Mouse (Mus musculus) heart, postnatal 0 days (tissue): ENCODE results near the gene Ift22. TPM values are rescaled to one million over a fixed set of nuclear protein-coding genes. Genes with fewer than 3 reads are reported as not detected.

Source experiments
- ATAC-seq: fragments of 200-750 bp; cut with Nextera tagmentation; 2 replicates; pipeline ENCODE4 v1.8.0; 2017; ENCODE audit warnings: low read depth, moderate number of reproducible peaks, moderate library complexity; ENCODE audit not compliant: insufficient read depth
- DNase-seq: peaks from one replicate; pipeline ENCODE4 v3.0.0-alpha.2; 2016; ENCODE audit warnings: low spot score
- H3K27ac ChIP-seq: fragments of 300-500 bp; sonication (generic); 2 replicates; pipeline ENCODE4 v1.5.1; 2014; ENCODE audit warnings: low read depth, mild to moderate bottlenecking
- H3K27me3 ChIP-seq: fragments of 300-500 bp; sonication (generic); 2 replicates; pipeline ENCODE4 v1.6.1; 2014; ENCODE audit warnings: low read length, mixed read lengths; ENCODE audit not compliant: control insufficient read depth, insufficient read depth
- H3K36me3 ChIP-seq: fragments of 300-500 bp; sonication (generic); replicated peaks from 2 replicates; pipeline ENCODE4 v1.6.1; 2014; ENCODE audit warnings: low read length, mixed read lengths; ENCODE audit not compliant: control insufficient read depth, insufficient read depth
- H3K4me1 ChIP-seq: fragments of 300-500 bp; sonication (generic); 2 replicates; pipeline ENCODE4 v1.6.1; 2014; ENCODE audit warnings: antibody characterized with exemption; ENCODE audit not compliant: control insufficient read depth, insufficient read depth
- H3K4me2 ChIP-seq: fragments of 300-500 bp; sonication (generic); 2 replicates; pipeline ENCODE4 v1.6.1; 2014; ENCODE audit warnings: low read depth, mild to moderate bottlenecking, low read length, moderate library complexity
- H3K4me3 ChIP-seq: fragments of 300-500 bp; sonication (generic); 2 replicates; pipeline ENCODE4 v1.5.1; 2014; ENCODE audit warnings: low read depth, low read length
- H3K9ac ChIP-seq: fragments of 300-500 bp; sonication (generic); replicated peaks from 2 replicates; pipeline ENCODE4 v1.6.1; 2014; ENCODE audit warnings: low read depth, low read length, mixed read lengths
- H3K9me3 ChIP-seq: fragments of 300-500 bp; sonication (generic); replicated peaks from 2 replicates; pipeline ENCODE4 v1.6.1; 2016; ENCODE audit warnings: low read length; ENCODE audit not compliant: control insufficient read depth
- CTCF ChIP-seq: IDR thresholded peaks from 2 replicates; pipeline ENCODE4 v1.5.1; 2016; ENCODE audit warnings: antibody characterized with exemption, control low read depth, low read depth
- EP300 ChIP-seq: IDR thresholded peaks from 2 replicates; pipeline ENCODE4 v1.6.1; 2016; ENCODE audit warnings: antibody characterized with exemption, low read depth
- WGBS: fragments of 180-500 bp; shearing (Covaris S2); extraction: QIAGEN DNeasy Blood & Tissue Kit; methylation state at CpG from one replicate; pipeline ENCODE4 v1.1.7; 2014; 5-methylcytosine and 5-hydroxymethylcytosine counted together
- polyA plus RNA-seq: library from polyadenylated mRNA; unstranded; fragments of >200 nt; fragmentation: Nextera tagmentation; extraction: Ambion mirVana; gene quantifications from 2 replicates; pipeline ENCODE4 v1.2.1, GENCODE M21; 2015
- total RNA-seq: library from RNA; depleted of rRNA; stranded (reverse); fragments of >200 nt; gene quantifications from 2 replicates; pipeline ENCODE4 v1.2.3, GENCODE M21; 2014; ENCODE audit warnings: low replicate concordance

The Ift22 gene
- total and polyA plus RNA-seq, 2 experiments from 2014 or later: 18.3 to 23.3 TPM

GRCm38 (mm10) chr5:136953440-136953951 lies 45.5 kb downstream of the Ift22 start:
- no peaks in the 10 kb centered on the region for H3K27me3 ChIP-seq
- no peaks in the 10 kb centered on the region for H3K9me3 ChIP-seq
- peak overlapping the region; percentile 58 for H3K27ac ChIP-seq
- peak; percentile 58 for DNase-seq
- TF ChIP-seq CTCF: no peak
- no peak for TF ChIP-seq EP300
- ATAC-seq: peak; percentile 3; the same call in 1 of the 2 replicates
- peak overlapping the region; percentile 62 for H3K4me3 ChIP-seq
- peaks cover 6% of the 10 kb centered on the region for H3K4me1 ChIP-seq
- peak overlapping the region; percentile 64 for H3K9ac ChIP-seq
- H3K36me3 ChIP-seq: peaks cover 7% of the 10 kb centered on the region; the same call in 1 of the 2 replicates
- peak overlapping the region; percentile 61 for H3K4me2 ChIP-seq
- WGBS: 4% methylated on average over 12 of the region's 12 CpGs

GRCm38 (mm10) chr5:136955622-136956021 lies 47.7 kb downstream of the Ift22 start:
- 85% methylated on average over 4 of the region's 4 CpGs for WGBS
- no peak for ATAC-seq
- no peaks in the 10 kb centered on the region for H3K27me3 ChIP-seq

GRCm38 (mm10) chr5:136957250-136957649 lies 49.3 kb downstream of the Ift22 start:
- Histone ChIP-seq H3K9me3 (no peaks in the 10 kb centered on the region), H3K4me1 (peaks cover 6% of the 10 kb centered on the region), H3K9ac (no peak overlapping the region), H3K36me3 (peaks cover 7% of the 10 kb centered on the region; the same call in 1 of the 2 replicates), H3K27ac (no peak overlapping the region), H3K4me2 (no peak overlapping the region), H3K4me3 (no peak overlapping the region), H3K27me3 (no peaks in the 10 kb centered on the region)
- ATAC-seq (no peak), DNase-seq (no peak)
- TF ChIP-seq CTCF: no peak
- TF ChIP-seq EP300: no peak
- 100% methylated on average over 1 of the region's 1 CpGs for WGBS

More at GRCm38 (mm10) chr5:136955622-136956021, 47.7 kb downstream of the Ift22 start:
- peaks cover 6% of the 10 kb centered on the region for H3K4me1 ChIP-seq
- no peak overlapping the region for H3K27ac ChIP-seq
- H3K4me2 ChIP-seq: no peak overlapping the region
- no peak overlapping the region for H3K4me3 ChIP-seq
- no peak for DNase-seq
- no peaks in the 10 kb centered on the region for H3K9me3 ChIP-seq
- H3K9ac ChIP-seq: no peak overlapping the region
- peaks cover 7% of the 10 kb centered on the region; the same call in 1 of the 2 replicates for H3K36me3 ChIP-seq
- no peak for TF ChIP-seq EP300

- no peak for TF ChIP-seq CTCF
- no peak for TF ChIP-seq EP300
- ATAC-seq (no peak), DNase-seq (no peak)
- Histone ChIP-seq H3K27me3 (no peaks in the 10 kb centered on the region), H3K4me2 (no peak overlapping the region), H3K9me3 (no peaks in the 10 kb centered on the region), H3K9ac (no peak overlapping the region), H3K36me3 (peaks cover 17% of the 10 kb centered on the region), H3K27ac (no peak overlapping the region), H3K4me1 (peaks cover 1% of the 10 kb centered on the region), H3K4me3 (no peak overlapping the region)
- 78% methylated on average over 5 of the region's 5 CpGs for WGBS
Observed at GRCm38 (mm10) chr5:136958991-136959605, 51.1 kb downstream of the Ift22 start.

GRCm38 (mm10) chr5:136960053-136960452 lies 52.1 kb downstream of the Ift22 start:
- no peak for ATAC-seq
- Histone ChIP-seq H3K4me3 (no peak overlapping the region), H3K27me3 (no peaks in the 10 kb centered on the region), H3K4me2 (no peak overlapping the region), H3K36me3 (peaks cover 26% of the 10 kb centered on the region), H3K9ac (no peak overlapping the region), H3K9me3 (no peaks in the 10 kb centered on the region), H3K27ac (no peak overlapping the region), H3K4me1 (no peaks in the 10 kb centered on the region; the same call in 1 of the 2 replicates)
- DNase-seq: no peak
- WGBS: 92% methylated on average over 6 of the region's 6 CpGs
- TF ChIP-seq EP300 (no peak), CTCF (no peak)
